Mouse (Mus musculus): ENCODE results near the gene Fam83g.

DNA sequence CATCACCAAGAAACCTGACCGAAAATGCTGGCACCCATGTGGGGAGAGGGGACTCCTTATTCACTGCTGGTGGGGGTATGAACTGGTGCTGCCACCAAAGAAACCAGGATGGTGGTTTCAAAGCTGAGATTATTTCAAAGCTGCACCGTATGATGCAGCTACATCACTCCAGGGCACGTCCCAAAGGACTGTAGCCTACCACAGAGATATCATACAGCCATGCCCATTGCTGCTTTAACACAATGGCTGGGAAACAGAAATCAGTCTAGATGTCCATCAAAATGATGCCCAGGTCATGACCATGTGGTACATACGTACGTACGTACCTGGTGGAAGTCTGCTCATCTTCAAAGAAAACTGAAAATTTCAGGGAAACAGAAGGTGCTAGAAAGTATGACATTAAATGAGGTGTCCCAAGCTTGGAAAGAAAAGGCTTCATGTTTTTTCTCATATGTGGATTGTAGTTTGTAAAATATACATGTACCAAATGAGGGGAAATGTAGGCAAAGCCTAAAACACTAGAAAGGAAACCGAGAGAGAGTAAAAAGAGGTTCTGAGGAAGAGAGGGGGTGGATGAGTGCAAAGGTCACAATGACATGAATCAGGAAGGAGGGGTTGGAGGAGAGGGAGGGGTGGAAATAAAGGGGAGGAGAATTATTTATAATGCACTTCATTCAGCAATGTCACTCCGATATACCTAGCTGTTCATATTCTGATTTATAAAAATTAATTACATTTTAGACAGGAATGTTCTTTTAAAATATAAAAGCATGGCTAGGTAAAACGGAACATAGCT is 33.2 kb upstream of the Fam83g start:
- no peak for TF ChIP-seq CTCF (IDR thresholded peaks at IDR 0.05; ENCODE audit: low read depth, low read length)
- TF ChIP-seq GATA1 (IDR thresholded peaks at IDR 0.05; ENCODE audit: borderline replicate concordance, low read length) = no peak
- no peak for TF ChIP-seq TAL1 (conservative IDR thresholded peaks at IDR 0.05; ENCODE audit: low read depth, low read length)
- TF ChIP-seq POLR2AphosphoS5 (IDR thresholded peaks at IDR 0.05; ENCODE audit: insufficient replicate concordance, low read depth, low read length) = no peak
- no peak for TF ChIP-seq GATA2 (IDR thresholded peaks at IDR 0.05; ENCODE audit: borderline replicate concordance, low read depth, low read length)
